9 mouse cellular contexts compared by ENCODE assay signal in genomic region chr10:51792030-51792429, GRCm38 (mm10).
DNase-seq lines count a peak whose midpoint lies in the region; ATAC-seq and TF ChIP-seq lines count a peak whose summit lies in the region.
"Had no signal": no experiment of that assay in that cellular context is flagged by ENCODE, and none has a peak within 500 bp of the region (broad histone marks: within the 10 kb centered on the region; RNA-seq: fewer than 3 reads in every experiment).

No protein-coding gene starts in this region.

- no peaks in the 10 kb centered on the region for H3K4me1 ChIP-seq in embryonic facial prominence, embryonic 11.5 days (ENCODE audit: control insufficient read depth, insufficient read depth, low read length)
- H3K4me1 ChIP-seq in embryonic facial prominence, embryonic 10.5 days = no peaks in the 10 kb centered on the region

- H3K9me3 ChIP-seq in embryonic facial prominence, embryonic 11.5 days (replicated peaks; ENCODE audit: control insufficient read depth, low read length) = no peaks in the 10 kb centered on the region
- H3K9me3 ChIP-seq in embryonic facial prominence, embryonic 10.5 days = no peaks in the 10 kb centered on the region

- no peak for TF ChIP-seq POLR2A in brain, embryonic 14.5 days (IDR thresholded peaks at IDR 0.05; ENCODE audit: borderline replicate concordance, extremely low read depth, insufficient read depth, insufficient read length, poor library complexity, severe bottlenecking)

- H3K4me3 ChIP-seq in embryonic facial prominence, embryonic 11.5 days (ENCODE audit: low read depth, low read length) = no peak overlapping the region
- no peak overlapping the region for H3K4me3 ChIP-seq in embryonic facial prominence, embryonic 10.5 days

- no peak for TF ChIP-seq CTCF in brain, embryonic 14.5 days (IDR thresholded peaks at IDR 0.05; ENCODE audit: borderline replicate concordance, extremely low read depth, insufficient read depth, insufficient read length)

- H3K36me3 ChIP-seq in embryonic facial prominence, embryonic 11.5 days (replicated peaks; ENCODE audit: control insufficient read depth, insufficient read depth, low read depth, low read length) = no peaks in the 10 kb centered on the region
- H3K36me3 ChIP-seq in embryonic facial prominence, embryonic 10.5 days (replicated peaks) = no peaks in the 10 kb centered on the region

- no peaks in the 10 kb centered on the region for H3K27me3 ChIP-seq in embryonic facial prominence, embryonic 11.5 days (ENCODE audit: control insufficient read depth, insufficient read depth, low read length)
- H3K27me3 ChIP-seq in embryonic facial prominence, embryonic 10.5 days (replicated peaks; ENCODE audit: low read depth, poor library complexity, severe bottlenecking) = no peaks in the 10 kb centered on the region

- H3K27ac ChIP-seq in embryonic facial prominence, embryonic 11.5 days (replicated peaks; ENCODE audit: low read depth, low read length) = no peak overlapping the region
- H3K27ac ChIP-seq in embryonic facial prominence, embryonic 10.5 days (replicated peaks) = no peak overlapping the region

- intact Hi-C loops in left cerebral cortex, postnatal 14 days (cut with DNase I) = loop anchor here (5.0 kb wide), 2 partner anchors 280 to 540 kb away; no protein-coding TSS in a partner anchor

- ATAC-seq in embryonic facial prominence, embryonic 11.5 days (replicated peaks; ENCODE audit: insufficient number of reproducible peaks, low FRiP score, low TSS enrichment, low read depth) = no peak

- peak; percentile 63 for DNase-seq in embryonic facial prominence, embryonic 11.5 days (ENCODE audit: low spot score)
- no peak for DNase-seq in embryonic facial prominence, embryonic 10.5 days (ENCODE audit: low spot score)
- peak; percentile 3 to 30 for DNase-seq in left cerebral cortex, postnatal 14 days (ENCODE audit: low spot score in 2 of 2)
- DNase-seq in left cerebral cortex, adult 9 months (ENCODE audit: low spot score in 2 of 2) = no peak
- peak; percentile 70 for DNase-seq in brain, embryonic 14.5 days (ENCODE audit: low read depth)
- peak; percentile 16 for DNase-seq in naive thymus-derived CD4-positive, alpha-beta T cell, adult 2 months (ENCODE audit: low read depth)
- DNase-seq in spleen, adult 12 weeks (ENCODE audit: low spot score) = no peak
- no peak for DNase-seq in frontal cortex, postnatal 10 days (ENCODE audit: low spot score in 2 of 2)
- DNase-seq: heart, adult 11 months had no signal

- H3K9ac ChIP-seq in embryonic facial prominence, embryonic 11.5 days (replicated peaks; ENCODE audit: low read length) = no peak overlapping the region

- H3K4me2 ChIP-seq in embryonic facial prominence, embryonic 11.5 days (ENCODE audit: low read depth, low read length) = no peak overlapping the region

- 0% methylated on average over 1 of the region's 1 CpGs for WGBS in embryonic facial prominence, embryonic 11.5 days
- 0% methylated on average over 1 of the region's 1 CpGs for WGBS in embryonic facial prominence, embryonic 10.5 days

Comparison
In these comparisons a context has a peak if more than half of its experiments do, and no peak if none do; other contexts are left out.
1. DNase-seq: peak in embryonic facial prominence, embryonic 11.5 days (single experiment), left cerebral cortex, postnatal 14 days (2 of 2), brain, embryonic 14.5 days (single experiment) and naive thymus-derived CD4-positive, alpha-beta T cell, adult 2 months (single experiment); none in embryonic facial prominence, embryonic 10.5 days (single experiment), left cerebral cortex, adult 9 months (0 of 2), spleen, adult 12 weeks (single experiment) and frontal cortex, postnatal 10 days (0 of 2).